Mouse (Mus musculus): ENCODE measurements around the gene Rbm38. TPM values are rescaled to one million over a fixed set of nuclear protein-coding genes. Genes with fewer than 3 reads are reported as not detected.

Rbm38 gene
- polyA plus RNA-seq, 1 experiment from 2014 or later, result 29.9 TPM

DNA sequence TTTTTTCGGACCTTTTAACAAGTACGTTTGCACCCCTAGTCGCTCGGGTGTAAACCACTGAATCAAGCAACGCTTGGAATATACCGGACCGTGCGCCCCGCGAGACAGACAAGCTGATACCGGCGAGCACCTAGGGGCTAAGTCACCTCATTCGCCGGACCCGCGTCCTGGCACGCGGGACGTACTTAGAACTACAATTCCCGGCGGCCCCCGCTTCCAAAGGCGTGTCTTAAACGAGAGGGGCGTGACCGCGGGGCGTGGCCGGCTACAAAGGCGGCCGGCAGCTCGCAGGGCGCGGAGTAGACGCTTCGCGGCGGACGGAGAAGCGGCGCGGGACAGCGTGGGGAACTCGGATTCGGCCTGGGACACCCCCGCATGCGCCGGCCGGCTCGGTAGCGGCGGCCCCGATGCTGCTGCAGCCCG, 1.3 kb downstream of the Rbm38 start:
- ATAC-seq, result peak; percentile 87
- peak overlapping the region; percentile 82 for H3K4me3 ChIP-seq (ENCODE audit: low read depth, low read length)
- peak overlapping the region; percentile 93 for H3K4me2 ChIP-seq (ENCODE audit: low read length)
- H3K27me3 ChIP-seq (replicated peaks; ENCODE audit: control insufficient read depth, insufficient read depth, low read length), result 0 out of 2 replicates have a peak, but pooled peaks cover 3% of the 10 kb centered on the region
- peak; percentile 96 for DNase-seq (ENCODE audit: low spot score)
- peaks cover 13% of the 10 kb centered on the region; the same call in 1 of the 2 replicates for H3K36me3 ChIP-seq (ENCODE audit: control insufficient read depth, insufficient read depth, low read length)
- peak overlapping the region; percentile 84 for H3K9ac ChIP-seq (ENCODE audit: low read length)
- no peaks in the 10 kb centered on the region for H3K9me3 ChIP-seq (replicated peaks; ENCODE audit: control insufficient read depth, low read length)
- peak overlapping the region; percentile 72 for H3K27ac ChIP-seq (ENCODE audit: low read depth, low read length)
- WGBS, result under 1% methylated on average over 52 of the region's 54 CpGs
- H3K4me1 ChIP-seq (ENCODE audit: control insufficient read depth, insufficient read depth, low read length), result peaks cover 35% of the 10 kb centered on the region

DNA sequence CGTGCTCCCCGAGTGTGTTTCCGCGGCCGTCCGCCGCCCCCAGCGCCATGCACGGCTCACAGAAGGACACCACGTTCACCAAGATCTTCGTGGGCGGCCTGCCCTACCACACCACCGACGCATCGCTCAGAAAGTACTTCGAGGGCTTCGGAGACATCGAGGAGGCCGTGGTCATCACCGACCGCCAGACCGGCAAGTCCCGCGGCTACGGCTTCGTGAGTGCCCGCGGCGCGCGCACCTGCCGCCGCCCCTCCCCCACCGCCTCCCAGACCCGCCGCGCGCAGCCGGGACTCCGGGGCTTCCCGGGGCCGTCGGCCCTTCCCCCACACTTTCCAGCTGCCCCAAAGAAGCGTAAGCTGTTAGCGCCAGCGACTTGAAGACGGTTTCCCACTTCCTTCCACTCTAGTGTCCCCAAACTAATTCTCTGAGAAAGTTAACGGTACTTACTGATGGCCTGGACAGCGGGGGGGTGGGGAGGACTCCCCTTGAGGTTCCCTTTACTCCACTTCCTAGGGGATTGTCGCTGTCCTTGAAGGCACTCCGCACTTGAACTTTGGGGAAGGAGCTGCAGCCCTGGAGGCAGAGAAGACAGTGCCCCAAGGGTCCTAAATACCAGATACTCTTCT, 1.9 kb downstream of the Rbm38 start:
- H3K27ac ChIP-seq (ENCODE audit: low read depth, low read length), result peak overlapping the region; percentile 72
- peak overlapping the region; percentile 93 for H3K4me2 ChIP-seq (ENCODE audit: low read length)
- peak; percentile 54 for ATAC-seq
- H3K36me3 ChIP-seq (ENCODE audit: control insufficient read depth, insufficient read depth, low read length), result peaks cover 15% of the 10 kb centered on the region; the same call in 1 of the 2 replicates
- DNase-seq (ENCODE audit: low spot score), result peak; percentile 69
- H3K27me3 ChIP-seq (replicated peaks; ENCODE audit: control insufficient read depth, insufficient read depth, low read length), result 0 out of 2 replicates have a peak, but pooled peaks cover 3% of the 10 kb centered on the region
- WGBS, result under 1% methylated on average over 44 of the region's 51 CpGs
- H3K4me3 ChIP-seq (ENCODE audit: low read depth, low read length), result peak overlapping the region; percentile 82
- H3K9me3 ChIP-seq (replicated peaks; ENCODE audit: control insufficient read depth, low read length), result no peaks in the 10 kb centered on the region
- peak overlapping the region; percentile 84 for H3K9ac ChIP-seq (ENCODE audit: low read length)
- H3K4me1 ChIP-seq (ENCODE audit: control insufficient read depth, insufficient read depth, low read length), result peaks cover 35% of the 10 kb centered on the region

DNA sequence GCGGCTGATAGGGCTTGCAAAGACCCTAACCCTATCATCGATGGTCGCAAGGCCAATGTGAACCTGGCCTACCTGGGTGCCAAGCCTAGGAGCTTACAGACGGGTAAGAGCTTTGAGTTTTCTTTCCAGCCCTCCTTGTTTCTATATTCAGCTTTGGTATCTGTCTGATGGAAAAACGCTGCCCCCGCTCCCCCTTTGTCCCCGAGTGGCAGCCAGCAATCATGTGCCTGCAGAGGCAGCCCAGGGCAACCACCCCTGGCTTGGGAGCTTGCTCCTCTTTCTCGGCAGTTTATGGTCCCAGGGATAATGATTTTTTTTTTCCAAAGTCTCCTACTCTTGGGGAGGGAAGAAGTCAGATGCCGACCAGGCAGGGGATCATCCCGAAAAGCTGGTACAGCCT, 2.5 kb downstream of the Rbm38 start:
- peaks cover 21% of the 10 kb centered on the region; the same call in 1 of the 2 replicates for H3K36me3 ChIP-seq (ENCODE audit: control insufficient read depth, insufficient read depth, low read length)
- DNase-seq (ENCODE audit: low spot score) (no peak), ATAC-seq (no peak)
- no peaks in the 10 kb centered on the region for H3K9me3 ChIP-seq (replicated peaks; ENCODE audit: control insufficient read depth, low read length)
- peaks cover 35% of the 10 kb centered on the region for H3K4me1 ChIP-seq (ENCODE audit: control insufficient read depth, insufficient read depth, low read length)
- H3K27ac ChIP-seq (ENCODE audit: low read depth, low read length), result no peak overlapping the region
- 0 out of 2 replicates have a peak, but pooled peaks cover 3% of the 10 kb centered on the region for H3K27me3 ChIP-seq (replicated peaks; ENCODE audit: control insufficient read depth, insufficient read depth, low read length)
- WGBS, result 15% methylated on average over 10 of the region's 10 CpGs
- peak overlapping the region; percentile 84 for H3K9ac ChIP-seq (ENCODE audit: low read length)
- H3K4me3 ChIP-seq (ENCODE audit: low read depth, low read length), result peak overlapping the region; percentile 82
- H3K4me2 ChIP-seq (ENCODE audit: low read length), result peak overlapping the region; percentile 93

DNA sequence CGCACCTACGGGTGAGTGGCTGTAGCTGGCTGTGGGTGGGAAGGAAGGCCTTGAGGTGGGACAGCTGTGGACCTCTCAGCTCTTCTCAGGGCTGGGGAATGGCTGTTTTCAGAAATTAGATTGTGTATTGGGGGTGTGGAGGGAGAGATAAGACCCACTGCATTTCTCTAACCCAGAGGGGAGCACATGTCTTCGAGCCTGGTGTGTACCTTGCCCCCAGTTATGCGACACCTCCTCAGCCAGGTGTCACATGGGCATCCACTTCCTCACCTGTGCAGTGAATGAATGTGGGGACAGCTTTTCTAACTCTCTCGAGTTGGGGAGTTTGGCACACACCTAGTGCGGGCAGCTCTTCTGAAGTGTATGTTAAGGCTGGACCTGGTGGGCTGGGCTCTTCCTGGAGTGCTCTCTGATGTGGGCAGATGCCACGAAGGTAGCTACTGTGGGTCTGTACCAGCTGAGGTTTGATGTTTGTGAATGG, 3.1 kb downstream of the Rbm38 start:
- H3K27ac ChIP-seq (ENCODE audit: low read depth, low read length), result no peak overlapping the region
- H3K4me2 ChIP-seq (ENCODE audit: low read length), result peak overlapping the region; percentile 93
- DNase-seq (ENCODE audit: low spot score) (no peak), ATAC-seq (no peak)
- 0 out of 2 replicates have a peak, but pooled peaks cover 3% of the 10 kb centered on the region for H3K27me3 ChIP-seq (replicated peaks; ENCODE audit: control insufficient read depth, insufficient read depth, low read length)
- H3K9me3 ChIP-seq (replicated peaks; ENCODE audit: control insufficient read depth, low read length), result no peaks in the 10 kb centered on the region
- H3K4me1 ChIP-seq (ENCODE audit: control insufficient read depth, insufficient read depth, low read length), result peaks cover 35% of the 10 kb centered on the region
- H3K36me3 ChIP-seq (ENCODE audit: control insufficient read depth, insufficient read depth, low read length), result peaks cover 27% of the 10 kb centered on the region; the same call in 1 of the 2 replicates
- H3K4me3 ChIP-seq (ENCODE audit: low read depth, low read length), result peak overlapping the region; percentile 82
- 89% methylated on average over 7 of the region's 7 CpGs for WGBS
- H3K9ac ChIP-seq (ENCODE audit: low read length), result peak overlapping the region; percentile 84

DNA sequence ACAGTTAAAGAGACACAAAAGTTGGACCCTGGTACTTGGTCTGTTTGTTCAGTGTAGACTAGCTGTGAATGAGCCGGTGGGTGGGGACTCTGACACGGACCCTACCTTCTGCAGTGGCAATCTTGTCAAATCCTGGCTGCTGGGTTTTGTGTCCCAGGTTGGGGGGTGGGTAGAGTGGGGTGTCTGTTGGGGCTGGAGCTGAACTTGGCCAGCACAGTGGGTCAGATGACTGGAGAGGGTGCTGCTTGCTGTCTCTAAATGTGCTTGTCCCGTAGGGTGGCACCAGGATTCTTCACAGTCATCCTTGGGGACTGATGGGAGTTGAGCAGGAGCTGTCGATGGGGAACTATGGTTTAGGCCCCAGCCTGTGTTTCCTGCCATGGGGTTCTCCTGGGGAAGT, 3.7 kb downstream of the Rbm38 start:
- Histone ChIP-seq H3K27ac (ENCODE audit: low read depth, low read length) (no peak overlapping the region), H3K27me3 (replicated peaks; ENCODE audit: control insufficient read depth, insufficient read depth, low read length) (0 out of 2 replicates have a peak, but pooled peaks cover 3% of the 10 kb centered on the region), H3K9ac (ENCODE audit: low read length) (no peak overlapping the region), H3K36me3 (ENCODE audit: control insufficient read depth, insufficient read depth, low read length) (peaks cover 32% of the 10 kb centered on the region; the same call in 1 of the 2 replicates), H3K4me2 (ENCODE audit: low read length) (peak overlapping the region; percentile 93), H3K4me1 (ENCODE audit: control insufficient read depth, insufficient read depth, low read length) (peaks cover 35% of the 10 kb centered on the region), H3K9me3 (replicated peaks; ENCODE audit: control insufficient read depth, low read length) (no peaks in the 10 kb centered on the region), H3K4me3 (ENCODE audit: low read depth, low read length) (no peak overlapping the region)
- 77% methylated on average over 4 of the region's 4 CpGs for WGBS
- no peak for ATAC-seq
- no peak for DNase-seq (ENCODE audit: low spot score)

DNA sequence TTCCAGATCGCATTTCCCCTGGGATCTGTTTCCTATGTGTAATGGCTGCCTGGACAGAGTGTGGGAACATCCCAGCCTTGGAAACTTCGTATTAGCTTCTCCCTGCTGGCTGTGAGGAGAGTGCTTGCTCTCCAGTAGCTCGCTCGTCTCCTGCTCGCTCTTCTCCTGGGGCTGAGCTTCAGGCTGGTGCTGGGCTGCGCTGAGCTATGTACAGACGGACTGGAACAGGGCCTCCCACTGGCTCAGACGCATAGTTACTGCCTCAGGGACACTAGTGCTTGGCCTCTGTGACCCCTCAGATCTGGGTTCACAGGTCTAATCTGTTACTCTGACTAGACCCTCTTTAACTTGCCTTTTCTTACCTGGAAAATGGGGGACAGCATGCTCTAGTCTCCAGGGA, 4.1 kb downstream of the Rbm38 start:
- Histone ChIP-seq H3K4me3 (ENCODE audit: low read depth, low read length) (no peak overlapping the region), H3K36me3 (ENCODE audit: control insufficient read depth, insufficient read depth, low read length) (peaks cover 37% of the 10 kb centered on the region), H3K9ac (ENCODE audit: low read length) (no peak overlapping the region), H3K9me3 (replicated peaks; ENCODE audit: control insufficient read depth, low read length) (no peaks in the 10 kb centered on the region), H3K27me3 (replicated peaks; ENCODE audit: control insufficient read depth, insufficient read depth, low read length) (0 out of 2 replicates have a peak, but pooled peaks cover 1% of the 10 kb centered on the region), H3K4me2 (ENCODE audit: low read length) (peak overlapping the region; percentile 93; the same call in 1 of the 2 replicates), H3K27ac (ENCODE audit: low read depth, low read length) (no peak overlapping the region), H3K4me1 (ENCODE audit: control insufficient read depth, insufficient read depth, low read length) (peaks cover 35% of the 10 kb centered on the region)
- ATAC-seq, result no peak
- DNase-seq (ENCODE audit: low spot score), result no peak
- 73% methylated on average over 8 of the region's 8 CpGs for WGBS

DNA sequence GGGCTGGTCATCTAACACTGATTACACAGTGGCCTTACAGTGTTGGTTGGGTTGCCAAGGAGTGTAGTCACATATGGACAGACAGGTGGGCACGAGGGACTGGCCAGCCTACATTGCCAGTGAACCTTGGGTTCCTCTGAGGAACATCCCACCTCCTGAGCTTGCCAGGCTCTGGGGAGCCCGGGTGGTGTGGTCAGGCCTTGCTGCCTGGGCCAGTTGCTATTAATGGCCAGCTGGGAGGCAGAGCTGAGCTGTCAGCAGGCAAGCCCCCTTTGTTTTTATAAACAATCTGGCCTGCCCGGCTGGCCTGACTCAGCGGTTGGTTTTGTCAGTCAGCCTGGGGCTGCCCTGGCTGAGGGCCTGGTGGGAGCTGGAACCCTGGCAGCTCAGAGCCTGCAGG, 4.6 kb downstream of the Rbm38 start:
- DNase-seq (ENCODE audit: low spot score) (peak; percentile 54), ATAC-seq (no peak)
- no peak overlapping the region for H3K9ac ChIP-seq (ENCODE audit: low read length)
- H3K27ac ChIP-seq (ENCODE audit: low read depth, low read length), result no peak overlapping the region; the same call in 1 of the 2 replicates
- peaks cover 31% of the 10 kb centered on the region for H3K4me1 ChIP-seq (ENCODE audit: control insufficient read depth, insufficient read depth, low read length)
- no peaks in the 10 kb centered on the region for H3K9me3 ChIP-seq (replicated peaks; ENCODE audit: control insufficient read depth, low read length)
- peaks cover 42% of the 10 kb centered on the region for H3K36me3 ChIP-seq (ENCODE audit: control insufficient read depth, insufficient read depth, low read length)
- 27% methylated on average over 4 of the region's 4 CpGs for WGBS
- H3K4me2 ChIP-seq (ENCODE audit: low read length), result no peak overlapping the region
- no peak overlapping the region for H3K4me3 ChIP-seq (ENCODE audit: low read depth, low read length)
- H3K27me3 ChIP-seq (replicated peaks; ENCODE audit: control insufficient read depth, insufficient read depth, low read length), result no peaks in the 10 kb centered on the region

DNA sequence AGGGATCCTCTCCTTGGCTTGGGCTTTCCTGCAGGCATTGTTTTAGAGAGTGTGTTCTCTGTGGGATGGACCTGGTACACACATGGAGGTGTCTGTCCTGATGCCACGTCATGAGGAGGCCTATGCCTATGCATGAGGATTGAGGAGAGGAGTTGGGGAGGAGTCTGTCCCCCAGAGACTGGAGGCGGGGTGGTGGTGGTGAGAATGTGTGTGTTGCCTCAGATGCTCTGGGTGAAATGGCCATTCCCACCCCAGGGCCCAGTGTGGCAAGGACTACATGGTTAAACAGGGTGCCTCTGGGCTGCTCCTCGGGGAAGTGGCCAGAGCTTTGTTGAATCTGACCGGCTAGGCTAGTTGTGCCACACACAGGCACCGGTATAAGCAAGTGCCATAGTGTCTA, 6.0 kb downstream of the Rbm38 start:
- Histone ChIP-seq H3K4me3 (ENCODE audit: low read depth, low read length) (no peak overlapping the region), H3K4me1 (ENCODE audit: control insufficient read depth, insufficient read depth, low read length) (peaks cover 30% of the 10 kb centered on the region), H3K9me3 (replicated peaks; ENCODE audit: control insufficient read depth, low read length) (no peaks in the 10 kb centered on the region), H3K36me3 (ENCODE audit: control insufficient read depth, insufficient read depth, low read length) (peaks cover 55% of the 10 kb centered on the region), H3K27me3 (replicated peaks; ENCODE audit: control insufficient read depth, insufficient read depth, low read length) (no peaks in the 10 kb centered on the region), H3K27ac (ENCODE audit: low read depth, low read length) (no peak overlapping the region), H3K9ac (ENCODE audit: low read length) (no peak overlapping the region), H3K4me2 (ENCODE audit: low read length) (no peak overlapping the region)
- ATAC-seq (no peak), DNase-seq (ENCODE audit: low spot score) (no peak)
- 82% methylated on average over 5 of the region's 5 CpGs for WGBS

DNA sequence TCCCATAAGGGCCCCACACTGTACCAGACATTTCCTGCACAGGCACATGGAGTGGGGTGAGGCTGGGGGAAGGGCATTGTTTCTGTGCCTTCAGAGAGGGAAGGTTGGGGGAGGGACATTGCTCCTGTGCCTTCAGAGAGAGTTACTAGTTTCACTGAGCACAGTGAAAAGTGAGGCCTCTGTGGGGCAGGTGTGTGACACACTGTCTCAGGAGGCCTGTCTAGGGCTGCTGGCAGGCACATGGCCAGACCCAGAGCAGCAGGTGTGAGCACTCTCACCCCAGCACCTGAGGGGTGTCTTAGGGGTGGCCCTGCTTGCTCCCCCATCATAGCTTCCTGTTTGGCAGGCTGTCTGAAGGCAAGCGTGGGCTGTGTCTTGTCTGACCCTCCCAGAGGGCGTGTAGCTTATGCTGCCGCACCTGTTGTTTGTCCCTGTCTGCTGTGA, 6.4 kb downstream of the Rbm38 start:
- ATAC-seq, result no peak
- 83% methylated on average over 3 of the region's 3 CpGs for WGBS
- Histone ChIP-seq H3K4me1 (ENCODE audit: control insufficient read depth, insufficient read depth, low read length) (peaks cover 28% of the 10 kb centered on the region), H3K4me2 (ENCODE audit: low read length) (no peak overlapping the region), H3K4me3 (ENCODE audit: low read depth, low read length) (no peak overlapping the region), H3K36me3 (ENCODE audit: control insufficient read depth, insufficient read depth, low read length) (peaks cover 59% of the 10 kb centered on the region), H3K9me3 (replicated peaks; ENCODE audit: control insufficient read depth, low read length) (no peaks in the 10 kb centered on the region), H3K27ac (ENCODE audit: low read depth, low read length) (no peak overlapping the region), H3K9ac (ENCODE audit: low read length) (no peak overlapping the region), H3K27me3 (replicated peaks; ENCODE audit: control insufficient read depth, insufficient read depth, low read length) (no peaks in the 10 kb centered on the region)
- no peak for DNase-seq (ENCODE audit: low spot score)

All from forebrain, embryonic 14.5 days (tissue).